Mouse (Mus musculus): ENCODE data around the gene Usp6nl. TPM values are rescaled to one million over a fixed set of nuclear protein-coding genes. Genes with fewer than 3 reads are reported as not detected.

Usp6nl gene
- polyA plus RNA-seq, 1 experiment from 2014 or later, result 8.7 TPM

DNA sequence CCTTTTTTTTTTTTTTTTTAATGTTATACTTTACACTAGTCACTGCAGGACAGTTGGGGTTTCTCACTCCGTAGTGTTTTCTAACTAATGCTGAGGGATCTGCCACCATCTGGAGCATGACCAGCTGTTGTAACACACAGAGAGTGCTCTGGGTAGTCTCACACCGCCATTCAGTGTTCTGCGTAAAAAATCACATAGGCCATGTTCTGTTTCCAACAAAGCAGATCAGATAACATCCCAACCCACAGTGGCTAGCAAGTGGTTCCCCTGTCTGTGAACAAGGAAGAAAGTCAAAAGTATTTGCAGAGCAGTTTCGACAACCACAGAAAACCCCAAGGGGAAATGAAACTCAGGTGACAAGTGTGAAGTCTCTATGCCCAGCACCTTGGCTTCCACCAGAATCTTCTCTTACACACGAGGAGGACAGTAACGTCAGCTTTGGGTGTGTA lies 13.1 kb upstream of the Usp6nl start:
- ATAC-seq (ENCODE audit: insufficient number of reproducible peaks, low FRiP score, low TSS enrichment, low read depth), result no peak
- Histone ChIP-seq H3K9me3 (no peaks in the 10 kb centered on the region), H3K4me1 (no peaks in the 10 kb centered on the region), H3K27ac (no peak overlapping the region), H3K4me2 (no peak overlapping the region), H3K9ac (no peak overlapping the region), H3K4me3 (no peak overlapping the region), H3K27me3 (no peaks in the 10 kb centered on the region), H3K36me3 (no peaks in the 10 kb centered on the region)
- 68% methylated on average over 6 of the region's 6 CpGs for WGBS

DNA sequence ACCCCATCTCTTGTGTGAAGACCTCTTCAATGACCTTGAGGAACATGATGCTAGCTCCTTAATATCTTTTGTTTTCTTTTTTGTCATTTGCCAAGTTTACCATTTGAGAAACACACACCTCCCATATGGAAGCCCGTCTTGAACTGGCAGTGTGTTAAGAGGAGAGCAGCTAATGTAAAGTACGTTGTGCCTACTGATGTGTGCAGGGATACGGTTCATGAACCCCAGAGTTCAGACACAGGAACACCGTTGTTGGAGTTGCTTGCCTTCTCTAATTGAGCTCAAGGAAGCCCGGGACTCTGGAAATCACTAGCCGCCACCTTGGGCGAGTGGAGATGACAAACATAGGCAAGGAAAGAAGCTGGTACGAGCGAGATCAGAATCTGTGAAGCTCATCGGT lies 9.7 kb upstream of the Usp6nl start:
- ATAC-seq (ENCODE audit: insufficient number of reproducible peaks, low FRiP score, low TSS enrichment, low read depth), result no peak
- no peak overlapping the region for H3K9ac ChIP-seq
- WGBS, result 85% methylated on average over 10 of the region's 10 CpGs

DNA sequence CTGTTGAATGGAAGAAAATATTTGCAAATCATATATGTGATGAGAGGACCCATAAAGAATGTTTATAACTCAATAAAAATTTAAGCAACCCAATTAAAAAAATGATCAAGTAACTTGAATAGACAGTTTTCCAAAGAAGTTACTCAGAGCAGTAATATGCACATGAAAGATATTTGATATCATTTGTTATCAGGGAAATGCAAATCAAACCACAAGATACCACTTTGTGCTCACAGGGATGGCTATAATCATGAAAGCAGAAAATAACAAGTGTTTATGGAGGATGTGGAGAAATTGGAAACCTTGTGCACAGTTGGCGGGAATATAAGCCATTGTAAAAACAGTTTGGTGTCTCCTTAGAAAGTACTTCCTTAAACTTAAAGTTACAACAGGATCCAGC lies 8.7 kb upstream of the Usp6nl start:
- ATAC-seq (ENCODE audit: insufficient number of reproducible peaks, low FRiP score, low TSS enrichment, low read depth), result no peak
- H3K9ac ChIP-seq, result no peak overlapping the region
- H3K4me1 ChIP-seq, result no peaks in the 10 kb centered on the region
- no peak overlapping the region for H3K4me3 ChIP-seq
- no peak overlapping the region for H3K27ac ChIP-seq
- no peaks in the 10 kb centered on the region for H3K27me3 ChIP-seq
- no peaks in the 10 kb centered on the region for H3K36me3 ChIP-seq
- H3K4me2 ChIP-seq, result no peak overlapping the region
- WGBS, result 43% methylated on average over 1 of the region's 1 CpGs
- H3K9me3 ChIP-seq, result no peaks in the 10 kb centered on the region

More for the DNA sequence above, 9.7 kb upstream of the Usp6nl start:
- Histone ChIP-seq H3K9me3 (no peaks in the 10 kb centered on the region), H3K4me3 (no peak overlapping the region), H3K27me3 (no peaks in the 10 kb centered on the region), H3K36me3 (no peaks in the 10 kb centered on the region), H3K4me1 (no peaks in the 10 kb centered on the region), H3K27ac (no peak overlapping the region), H3K4me2 (no peak overlapping the region)

DNA sequence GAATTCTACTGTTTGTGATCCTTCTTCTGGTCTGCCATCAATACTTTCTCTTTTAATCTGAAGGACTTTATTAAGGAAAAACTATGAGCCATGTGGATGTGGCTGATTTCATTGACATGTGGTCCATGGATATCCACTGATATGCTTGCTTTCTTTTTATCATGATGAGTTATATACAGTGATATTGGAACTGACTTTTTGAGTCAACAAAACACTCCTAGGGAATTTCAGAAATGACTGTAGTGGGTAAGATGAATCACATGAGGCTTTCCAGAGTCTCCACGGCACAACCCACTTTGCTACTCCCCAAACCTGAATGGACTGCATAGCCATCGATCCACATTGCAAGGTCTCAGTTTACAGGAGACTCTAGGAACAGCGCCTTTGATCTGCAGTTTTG lies 2.3 kb upstream of the Usp6nl start:
- Histone ChIP-seq H3K4me2 (no peak overlapping the region), H3K36me3 (no peaks in the 10 kb centered on the region), H3K4me1 (peaks cover 12% of the 10 kb centered on the region), H3K27me3 (no peaks in the 10 kb centered on the region), H3K27ac (no peak overlapping the region), H3K9ac (no peak overlapping the region), H3K9me3 (no peaks in the 10 kb centered on the region), H3K4me3 (no peak overlapping the region)
- no peak for ATAC-seq (ENCODE audit: insufficient number of reproducible peaks, low FRiP score, low TSS enrichment, low read depth)
- WGBS, result 61% methylated on average over 3 of the region's 3 CpGs

DNA sequence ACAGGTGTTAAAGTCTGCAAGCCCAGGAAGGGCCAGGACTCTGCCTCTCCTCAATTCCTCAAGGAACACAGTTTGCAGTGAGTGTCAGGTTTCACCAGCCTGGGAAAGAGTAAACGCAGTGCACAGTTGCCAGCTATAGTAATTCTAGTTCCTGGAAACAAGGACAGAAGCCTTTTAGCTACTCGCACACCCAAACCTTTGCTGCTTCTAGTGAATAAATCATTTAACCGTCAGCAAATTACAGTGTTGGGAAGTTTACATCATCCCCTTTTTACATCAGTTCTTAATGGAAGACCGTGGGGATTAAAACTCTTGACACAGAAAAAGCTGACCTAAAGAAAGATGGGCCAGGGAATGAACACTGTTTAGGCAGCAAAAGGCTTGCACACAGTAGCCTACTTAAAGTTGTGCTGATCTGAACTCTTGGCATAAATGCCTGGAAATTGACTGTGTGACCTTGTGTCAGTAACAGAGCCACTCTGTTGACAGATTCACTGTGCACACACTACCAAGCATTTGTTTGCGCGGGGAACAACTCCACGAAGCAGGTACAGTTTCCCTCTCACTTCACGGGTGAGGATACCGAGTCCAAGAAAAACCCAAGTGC lies 595 bp upstream of the Usp6nl start:
- 3% methylated on average over 9 of the region's 9 CpGs for WGBS
- H3K36me3 ChIP-seq, result no peaks in the 10 kb centered on the region
- no peaks in the 10 kb centered on the region for H3K9me3 ChIP-seq
- peak overlapping the region; percentile 89 for H3K9ac ChIP-seq
- peak overlapping the region; percentile 71 for H3K4me2 ChIP-seq
- ATAC-seq (ENCODE audit: insufficient number of reproducible peaks, low FRiP score, low TSS enrichment, low read depth), result no peak; the same call in 1 of the 2 replicates
- peak overlapping the region; percentile 97 for H3K4me3 ChIP-seq
- H3K27me3 ChIP-seq, result no peaks in the 10 kb centered on the region
- H3K4me1 ChIP-seq, result peaks cover 12% of the 10 kb centered on the region
- H3K27ac ChIP-seq, result peak overlapping the region; percentile 99

DNA sequence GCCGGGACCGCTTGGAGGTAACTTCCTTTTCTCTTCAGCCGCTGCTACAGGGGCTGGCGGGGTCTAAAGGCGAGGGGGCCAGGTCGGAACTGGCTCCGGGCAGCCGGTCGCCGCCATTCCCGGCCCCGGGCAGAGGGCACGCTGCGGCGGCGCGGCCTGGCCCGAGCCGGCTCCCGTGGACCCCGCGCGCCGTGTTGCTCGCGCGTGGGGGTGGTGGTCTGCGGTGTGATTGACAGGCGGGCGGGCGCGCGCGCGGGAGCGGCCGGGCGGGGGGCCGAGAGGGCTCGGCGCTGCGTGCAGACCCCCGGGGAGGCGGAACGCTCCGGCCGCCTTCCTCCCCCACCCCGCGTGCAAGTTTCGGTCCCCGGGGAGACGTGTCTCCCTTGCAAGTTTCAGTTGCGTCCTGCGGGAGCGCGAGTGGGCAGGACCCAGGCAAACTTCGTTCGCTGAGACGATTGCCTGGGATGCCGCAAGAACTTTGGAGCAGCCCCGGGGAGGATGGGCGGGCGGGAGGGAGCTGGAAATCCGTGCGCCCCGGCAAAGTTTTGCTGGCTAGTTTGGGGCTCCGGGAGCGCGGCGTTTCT lies 563 bp downstream of the Usp6nl start:
- H3K9me3 ChIP-seq, result no peaks in the 10 kb centered on the region
- no peaks in the 10 kb centered on the region for H3K36me3 ChIP-seq
- H3K4me1 ChIP-seq, result peaks cover 12% of the 10 kb centered on the region
- peak overlapping the region; percentile 99 for H3K27ac ChIP-seq
- peak overlapping the region; percentile 89 for H3K9ac ChIP-seq
- peak; percentile 68 for ATAC-seq (ENCODE audit: insufficient number of reproducible peaks, low FRiP score, low TSS enrichment, low read depth)
- under 1% methylated on average over 68 of the region's 70 CpGs for WGBS
- no peaks in the 10 kb centered on the region for H3K27me3 ChIP-seq
- H3K4me2 ChIP-seq, result peak overlapping the region; percentile 71
- H3K4me3 ChIP-seq, result peak overlapping the region; percentile 97

DNA sequence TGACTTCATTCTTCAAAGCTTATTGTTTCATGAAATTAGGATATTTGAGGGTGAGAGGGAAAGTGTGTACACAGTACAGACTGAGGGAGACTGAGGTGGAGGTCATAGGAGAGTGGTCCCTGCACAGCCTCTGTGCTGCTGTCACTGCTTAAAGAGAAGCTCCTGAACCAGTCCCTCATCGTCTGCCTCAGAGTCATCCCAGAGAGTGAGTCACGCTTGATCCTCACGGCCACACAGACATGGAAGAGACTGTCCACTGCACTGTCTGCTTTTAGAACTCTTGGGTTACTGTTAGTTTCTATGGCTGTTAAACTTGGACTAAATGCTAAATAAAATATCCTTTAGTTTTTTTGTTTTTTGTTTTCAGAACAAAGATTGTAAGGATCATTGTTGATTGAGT lies 3.2 kb downstream of the Usp6nl start:
- Histone ChIP-seq H3K4me3 (no peak overlapping the region), H3K27me3 (no peaks in the 10 kb centered on the region), H3K36me3 (no peaks in the 10 kb centered on the region), H3K27ac (no peak overlapping the region), H3K4me1 (peaks cover 12% of the 10 kb centered on the region), H3K9ac (no peak overlapping the region), H3K4me2 (no peak overlapping the region), H3K9me3 (no peaks in the 10 kb centered on the region)
- 77% methylated on average over 3 of the region's 3 CpGs for WGBS
- no peak for ATAC-seq (ENCODE audit: insufficient number of reproducible peaks, low FRiP score, low TSS enrichment, low read depth)

DNA sequence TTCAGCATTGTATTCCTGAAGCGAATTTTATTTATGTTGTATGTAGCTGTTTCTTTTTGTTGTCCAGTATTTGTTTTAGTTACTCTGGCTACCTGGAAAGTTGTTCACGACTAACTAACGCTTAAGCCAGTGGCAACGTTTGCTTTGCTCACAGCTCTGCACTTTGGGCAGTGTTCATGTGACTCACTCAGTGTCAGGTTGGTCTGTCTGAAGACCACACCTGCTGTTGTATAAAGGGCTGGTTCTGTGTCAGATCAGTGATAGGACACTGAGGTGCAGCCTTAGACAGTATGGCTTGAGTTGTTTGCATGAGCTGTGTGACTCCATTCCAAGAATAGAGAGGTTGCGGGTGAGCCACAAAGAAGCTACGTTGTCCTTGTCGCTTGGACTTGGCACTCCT lies 6.5 kb downstream of the Usp6nl start:
- WGBS, result 82% methylated on average over 7 of the region's 7 CpGs
- Histone ChIP-seq H3K4me1 (peaks cover 13% of the 10 kb centered on the region; the same call in 1 of the 2 replicates), H3K9ac (no peak overlapping the region), H3K36me3 (no peaks in the 10 kb centered on the region), H3K27ac (no peak overlapping the region), H3K9me3 (no peaks in the 10 kb centered on the region), H3K4me3 (no peak overlapping the region), H3K4me2 (no peak overlapping the region), H3K27me3 (no peaks in the 10 kb centered on the region)
- no peak for ATAC-seq (ENCODE audit: insufficient number of reproducible peaks, low FRiP score, low TSS enrichment, low read depth)

DNA sequence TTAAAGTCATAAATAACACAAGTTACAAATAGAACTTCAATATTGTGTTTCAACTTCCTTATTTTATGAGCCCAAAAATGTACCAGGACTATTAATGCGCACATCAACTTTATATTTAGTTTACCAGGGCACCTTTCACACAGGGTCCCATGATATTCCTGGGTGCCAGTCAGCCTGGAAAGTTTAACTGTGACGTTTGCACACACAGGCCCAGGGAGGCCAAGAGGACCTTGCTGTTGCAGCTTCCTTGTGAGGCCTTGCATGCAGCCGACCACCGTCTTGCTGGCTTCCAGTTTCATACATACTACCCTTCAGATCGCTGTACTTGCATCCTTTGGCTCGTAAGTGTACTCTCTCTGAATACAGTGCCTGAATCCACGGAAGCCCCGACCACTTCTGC lies 8.3 kb downstream of the Usp6nl start:
- no peaks in the 10 kb centered on the region for H3K9me3 ChIP-seq
- H3K9ac ChIP-seq, result no peak overlapping the region
- no peak overlapping the region for H3K4me3 ChIP-seq
- whole genome bisulfite sequencing, result 78% methylated on average over 8 of the region's 8 CpGs
- no peaks in the 10 kb centered on the region for H3K36me3 ChIP-seq
- no peak overlapping the region for H3K27ac ChIP-seq
- ATAC-seq (ENCODE audit: insufficient number of reproducible peaks, low FRiP score, low TSS enrichment, low read depth), result no peak
- H3K4me1 ChIP-seq, result peaks cover 7% of the 10 kb centered on the region; the same call in 1 of the 2 replicates
- H3K27me3 ChIP-seq, result no peaks in the 10 kb centered on the region
- no peak overlapping the region for H3K4me2 ChIP-seq

DNA sequence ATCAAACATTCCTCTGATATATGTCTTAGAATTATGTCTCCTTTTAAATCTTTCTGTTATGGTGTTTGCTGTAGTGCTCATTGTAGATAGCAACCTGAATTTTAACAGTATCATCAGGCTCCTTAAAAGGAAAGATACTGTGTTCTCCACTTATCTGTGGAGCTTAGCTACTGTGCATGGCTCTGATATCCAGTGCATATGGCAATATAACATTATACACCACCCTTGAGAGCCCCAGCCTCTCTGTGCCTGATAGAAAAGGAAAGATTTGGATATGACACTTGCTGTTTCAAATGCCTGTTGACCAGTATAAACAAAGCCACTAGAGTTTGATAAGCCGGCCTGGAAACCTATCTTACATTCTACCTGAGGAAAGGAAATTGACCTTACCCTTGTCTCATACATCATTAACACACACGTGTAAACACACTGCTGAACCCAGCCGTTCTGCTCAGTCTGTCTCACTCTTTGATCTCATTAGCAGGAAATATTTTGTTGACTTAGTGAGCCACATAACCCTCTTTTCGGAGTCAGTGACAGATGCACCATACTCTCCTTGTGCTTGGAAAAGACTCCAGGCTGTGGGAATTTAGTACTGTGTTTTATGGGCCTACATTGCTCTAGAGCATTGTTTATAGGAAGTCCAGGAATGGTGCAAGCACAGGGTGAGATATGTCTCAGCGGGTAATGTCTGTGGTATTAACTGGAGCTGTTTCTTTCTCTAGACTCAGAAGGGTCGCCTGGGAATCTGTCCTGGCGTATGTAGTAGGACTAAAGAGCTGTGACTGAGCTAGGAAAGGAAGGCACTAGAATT lies 9.1 kb downstream of the Usp6nl start:
- no peaks in the 10 kb centered on the region for H3K27me3 ChIP-seq
- H3K4me1 ChIP-seq, result peaks cover 7% of the 10 kb centered on the region; the same call in 1 of the 2 replicates
- H3K4me2 ChIP-seq, result no peak overlapping the region
- ATAC-seq (ENCODE audit: insufficient number of reproducible peaks, low FRiP score, low TSS enrichment, low read depth), result no peak
- H3K9me3 ChIP-seq, result no peaks in the 10 kb centered on the region
- WGBS, result 47% methylated on average over 7 of the region's 7 CpGs
- H3K27ac ChIP-seq, result no peak overlapping the region
- H3K9ac ChIP-seq, result no peak overlapping the region
- H3K4me3 ChIP-seq, result no peak overlapping the region
- no peaks in the 10 kb centered on the region for H3K36me3 ChIP-seq

DNA sequence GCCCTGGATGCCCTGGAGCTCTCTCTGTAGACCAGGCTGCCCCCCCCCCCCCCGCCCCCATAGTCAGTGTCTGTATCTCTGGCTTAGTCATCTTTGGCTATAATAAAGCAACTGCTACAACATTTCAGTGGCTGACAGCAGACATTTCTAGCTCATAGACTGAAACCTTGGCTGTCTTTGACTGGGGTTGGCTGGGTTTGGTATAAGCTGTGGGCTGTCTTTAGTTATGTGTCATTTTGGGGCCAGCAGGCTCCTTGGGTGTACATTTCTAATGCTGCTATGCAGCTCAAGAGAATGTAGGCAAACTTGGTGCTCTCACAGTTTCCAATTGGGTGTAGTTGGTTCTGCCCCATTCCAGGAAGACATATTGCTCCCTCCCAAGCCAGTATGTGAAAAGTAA lies 11.1 kb downstream of the Usp6nl start:
- Histone ChIP-seq H3K27me3 (no peaks in the 10 kb centered on the region), H3K4me3 (no peak overlapping the region), H3K27ac (no peak overlapping the region), H3K4me1 (peaks cover 7% of the 10 kb centered on the region; the same call in 1 of the 2 replicates), H3K9me3 (no peaks in the 10 kb centered on the region), H3K36me3 (no peaks in the 10 kb centered on the region), H3K9ac (no peak overlapping the region), H3K4me2 (no peak overlapping the region)
- 83% methylated on average over 1 of the region's 1 CpGs for WGBS
- ATAC-seq (ENCODE audit: insufficient number of reproducible peaks, low FRiP score, low TSS enrichment, low read depth), result no peak

DNA sequence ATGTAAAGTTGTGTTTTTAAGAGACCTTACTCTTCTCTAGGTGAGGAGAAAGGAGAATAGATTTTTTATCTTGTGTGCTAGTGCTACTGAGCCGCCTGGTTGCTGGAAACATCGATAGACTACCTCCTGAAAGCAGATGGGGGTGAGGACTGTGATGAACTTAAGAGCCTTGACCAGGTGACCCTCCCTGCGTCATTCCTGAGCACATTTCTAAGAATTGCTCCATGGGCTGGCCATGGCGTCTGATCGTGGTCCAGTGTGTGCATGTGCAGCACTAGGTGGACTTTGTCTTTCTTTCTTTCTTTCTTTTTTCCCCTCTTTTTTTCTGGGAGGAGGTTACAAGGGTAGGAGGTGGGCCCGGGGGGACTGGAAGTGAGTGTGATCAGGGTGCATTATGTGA lies 11.5 kb downstream of the Usp6nl start:
- Histone ChIP-seq H3K4me3 (no peak overlapping the region), H3K4me1 (peaks cover 7% of the 10 kb centered on the region; the same call in 1 of the 2 replicates), H3K27me3 (no peaks in the 10 kb centered on the region), H3K9ac (no peak overlapping the region), H3K36me3 (no peaks in the 10 kb centered on the region), H3K4me2 (no peak overlapping the region), H3K27ac (no peak overlapping the region), H3K9me3 (no peaks in the 10 kb centered on the region)
- no peak for ATAC-seq (ENCODE audit: insufficient number of reproducible peaks, low FRiP score, low TSS enrichment, low read depth)
- 85% methylated on average over 6 of the region's 6 CpGs for WGBS
